Mouse (Mus musculus) ZHBTc4 (cell line): ENCODE data around the gene Med17.

Experiments
- DNase-seq: peaks from one replicate; pipeline ENCODE4 v3.0.0-alpha.2; 2011; ENCODE audit warnings: low read depth, low spot score

Med17 gene

GRCm38 (mm10) chr9:15237516-15238296 is 42.0 kb downstream of the Med17 start:
- DNase-seq = peak; percentile 56

- DNase-seq = peak; percentile 57
Measured at GRCm38 (mm10) chr9:15235986-15236385, 43.7 kb downstream of the Med17 start.

GRCm38 (mm10) chr9:15233604-15234003 is 46.1 kb downstream of the Med17 start:
- no peak for DNase-seq

GRCm38 (mm10) chr9:15232445-15232844 is 47.3 kb downstream of the Med17 start:
- peak; percentile 73 for DNase-seq

GRCm38 (mm10) chr9:15224912-15225311 is 54.8 kb downstream of the Med17 start:
- DNase-seq = peak; percentile 33

- no peak for DNase-seq
Measured at GRCm38 (mm10) chr9:15213695-15214094, 66.0 kb downstream of the Med17 start.

GRCm38 (mm10) chr9:15211876-15212275 is 67.9 kb downstream of the Med17 start:
- DNase-seq = no peak
